Mouse (Mus musculus): ENCODE results near the gene Lrrc32.

DNA sequence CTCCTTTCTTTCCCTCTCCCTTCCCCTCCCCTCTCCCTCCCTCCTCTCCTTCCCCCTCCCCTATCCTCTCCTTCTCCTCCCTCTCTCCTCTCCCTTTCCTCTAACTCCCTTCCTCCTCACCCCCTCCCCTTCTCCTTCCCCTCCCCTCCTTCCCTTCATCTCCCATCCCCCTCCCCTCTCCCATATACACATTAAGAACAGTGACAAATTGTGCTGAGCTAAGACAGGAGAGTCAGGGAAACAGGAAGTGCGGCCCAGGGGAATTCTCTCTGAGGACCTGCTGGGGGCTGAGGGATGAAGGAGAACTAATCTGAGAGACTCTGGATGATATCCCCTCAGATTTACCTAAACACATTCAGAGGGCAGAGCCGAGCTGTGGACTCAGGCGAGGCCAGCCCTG, 16.6 kb downstream of the Lrrc32 start:
- no peak for TF ChIP-seq CTCF (IDR thresholded peaks at IDR 0.05; ENCODE audit: borderline replicate concordance, control insufficient read depth, extremely low read depth, insufficient read depth, low read length, poor library complexity)
- no peak for TF ChIP-seq POLR2A (IDR thresholded peaks at IDR 0.05; ENCODE audit: control insufficient read depth, extremely low read depth, insufficient read depth, low read length, poor library complexity)

All from thymus, adult 2 months (tissue).